Comparison of ENCODE assay signal across 21 mouse cellular contexts in the genomic region with DNA sequence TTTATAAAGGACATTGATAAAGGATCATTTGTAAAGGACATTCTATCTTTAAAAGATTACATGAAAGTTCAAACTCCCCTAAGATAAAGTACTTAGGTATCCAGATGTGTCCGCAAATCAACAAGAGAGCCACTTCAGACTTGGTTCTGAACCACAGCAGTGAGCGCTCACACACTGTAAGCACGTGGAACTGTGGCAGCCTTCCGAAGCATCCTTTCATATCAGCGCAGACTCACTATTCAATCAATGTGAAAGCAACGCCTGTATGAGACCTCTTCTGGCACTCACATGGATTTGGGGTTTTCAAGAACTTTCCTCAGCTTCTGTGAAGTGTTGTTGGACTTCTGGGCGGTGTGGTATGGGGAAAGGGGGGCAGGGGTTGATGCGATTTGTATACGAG.
DNase-seq lines count a peak whose midpoint lies in the region; ATAC-seq and TF ChIP-seq lines count a peak whose summit lies in the region.
"Had no signal": no experiment of that assay in that cellular context is flagged by ENCODE, and none has a peak within 500 bp of the region (broad histone marks: within the 10 kb centered on the region; RNA-seq: fewer than 3 reads in every experiment).

No protein-coding gene starts in this region.

- 62% methylated on average over 9 of the region's 9 CpGs for WGBS in hindbrain, embryonic 16.5 days
- 85% methylated on average over 9 of the region's 9 CpGs for WGBS in hindbrain, embryonic 12.5 days
- 78% methylated on average over 9 of the region's 9 CpGs for WGBS in midbrain, embryonic 16.5 days
- WGBS in midbrain, embryonic 10.5 days: 87% methylated on average over 9 of the region's 9 CpGs
- WGBS in hindbrain, postnatal 0 days: 58% methylated on average over 9 of the region's 9 CpGs
- WGBS in neural tube, embryonic 15.5 days: 37% methylated on average over 9 of the region's 9 CpGs

- no peak overlapping the region for H3K4me3 ChIP-seq in hindbrain, embryonic 16.5 days (ENCODE audit: low read length)
- H3K4me3 ChIP-seq in hindbrain, embryonic 12.5 days: no peak overlapping the region
- H3K4me3 ChIP-seq in midbrain, embryonic 16.5 days (ENCODE audit: low read depth, low read length): no peak overlapping the region
- no peak overlapping the region for H3K4me3 ChIP-seq in midbrain, embryonic 10.5 days
- no peak overlapping the region for H3K4me3 ChIP-seq in hindbrain, postnatal 0 days (ENCODE audit: low read length)
- no peak overlapping the region for H3K4me3 ChIP-seq in neural tube, embryonic 15.5 days (replicated peaks)
- H3K4me3 ChIP-seq: erythroblast, embryonic 14.5 days; heart, embryonic 13.5 days; kidney, embryonic 15.5 days; layer of hippocampus, adult 2 months; liver, embryonic 12.5 days had no signal

- H3K9ac ChIP-seq in hindbrain, embryonic 16.5 days (ENCODE audit: low read depth, low read length): no peak overlapping the region
- no peak overlapping the region for H3K9ac ChIP-seq in hindbrain, embryonic 12.5 days
- H3K9ac ChIP-seq in midbrain, embryonic 16.5 days (ENCODE audit: low read depth, low read length): no peak overlapping the region
- no peak overlapping the region for H3K9ac ChIP-seq in hindbrain, postnatal 0 days (replicated peaks; ENCODE audit: low read length)
- H3K9ac ChIP-seq in neural tube, embryonic 15.5 days (replicated peaks): no peak overlapping the region
- H3K9ac ChIP-seq: forebrain, postnatal 0 days; heart, embryonic 13.5 days; kidney, embryonic 15.5 days; liver, embryonic 12.5 days; liver, postnatal 0 days had no signal

- no peaks in the 10 kb centered on the region; the same call in 1 of the 2 replicates for H3K4me1 ChIP-seq in hindbrain, embryonic 16.5 days (ENCODE audit: control insufficient read depth, insufficient read depth, low read depth, low read length)
- 0 out of 2 replicates have a peak, but pooled peaks cover 5% of the 10 kb centered on the region for H3K4me1 ChIP-seq in hindbrain, embryonic 12.5 days
- H3K4me1 ChIP-seq in midbrain, embryonic 16.5 days (ENCODE audit: control insufficient read depth, insufficient read depth, low read length): peaks cover 7% of the 10 kb centered on the region; the same call in 1 of the 2 replicates
- H3K4me1 ChIP-seq in midbrain, embryonic 10.5 days: no peaks in the 10 kb centered on the region
- no peaks in the 10 kb centered on the region for H3K4me1 ChIP-seq in hindbrain, postnatal 0 days (ENCODE audit: insufficient read depth, low read length)
- H3K4me1 ChIP-seq in neural tube, embryonic 15.5 days: peaks cover 13% of the 10 kb centered on the region
- H3K4me1 ChIP-seq: heart, embryonic 13.5 days; kidney, embryonic 15.5 days; liver, embryonic 12.5 days had no signal

- H3K27ac ChIP-seq in hindbrain, embryonic 16.5 days (ENCODE audit: low read depth, low read length): no peak overlapping the region
- H3K27ac ChIP-seq in hindbrain, embryonic 12.5 days: no peak overlapping the region
- H3K27ac ChIP-seq in midbrain, embryonic 16.5 days (ENCODE audit: low read length): no peak overlapping the region
- H3K27ac ChIP-seq in midbrain, embryonic 10.5 days (replicated peaks): no peak overlapping the region
- H3K27ac ChIP-seq in hindbrain, postnatal 0 days: no peak overlapping the region; the same call in 1 of the 2 replicates
- H3K27ac ChIP-seq in neural tube, embryonic 15.5 days (replicated peaks): peak overlapping the region; percentile 70
- H3K27ac ChIP-seq: heart, embryonic 13.5 days; kidney, embryonic 15.5 days; liver, embryonic 12.5 days had no signal

- H3K27me3 ChIP-seq in hindbrain, embryonic 16.5 days (replicated peaks; ENCODE audit: control insufficient read depth, insufficient read depth, low read length): no peaks in the 10 kb centered on the region
- H3K27me3 ChIP-seq in hindbrain, embryonic 12.5 days: no peaks in the 10 kb centered on the region
- no peaks in the 10 kb centered on the region for H3K27me3 ChIP-seq in midbrain, embryonic 16.5 days (ENCODE audit: control insufficient read depth, insufficient read depth, low read depth, low read length)
- H3K27me3 ChIP-seq in midbrain, embryonic 10.5 days (ENCODE audit: low read depth, poor library complexity, severe bottlenecking): no peaks in the 10 kb centered on the region
- no peaks in the 10 kb centered on the region for H3K27me3 ChIP-seq in hindbrain, postnatal 0 days (ENCODE audit: insufficient read depth, low read length)
- H3K27me3 ChIP-seq in neural tube, embryonic 15.5 days (replicated peaks): no peaks in the 10 kb centered on the region
- H3K27me3 ChIP-seq: heart, embryonic 13.5 days; kidney, embryonic 15.5 days; liver, embryonic 12.5 days had no signal

- no peak for DNase-seq in midbrain, embryonic 10.5 days (ENCODE audit: low spot score)
- DNase-seq in hindbrain, postnatal 0 days (ENCODE audit: low spot score): peak; percentile 15
- no peak for DNase-seq in embryo, embryonic 9.5 days (ENCODE audit: extremely low spot score)
- DNase-seq: adrenal gland, postnatal 25 days; cerebellum, adult 18-20 months; heart, postnatal 10 days; kidney, adult 18-20 months; kidney, postnatal 25 days; liver, postnatal 0 days; right cerebral cortex, postnatal 14 days had no signal

- TF ChIP-seq CTCF in hindbrain, postnatal 0 days (IDR thresholded peaks at IDR 0.05; ENCODE audit: low read depth): no peak

- no peak overlapping the region for H3K4me2 ChIP-seq in hindbrain, embryonic 16.5 days (ENCODE audit: low read length)
- no peak overlapping the region for H3K4me2 ChIP-seq in hindbrain, embryonic 12.5 days (replicated peaks)
- H3K4me2 ChIP-seq in midbrain, embryonic 16.5 days (ENCODE audit: low read length): no peak overlapping the region
- peak overlapping the region; percentile 5; the same call in 1 of the 2 replicates for H3K4me2 ChIP-seq in hindbrain, postnatal 0 days (ENCODE audit: low read depth, low read length)
- peak overlapping the region; percentile 13; the same call in 1 of the 2 replicates for H3K4me2 ChIP-seq in neural tube, embryonic 15.5 days
- H3K4me2 ChIP-seq: heart, embryonic 13.5 days; kidney, embryonic 15.5 days; liver, embryonic 12.5 days; midbrain, embryonic 11.5 days had no signal

- H3K9me3 ChIP-seq in hindbrain, embryonic 16.5 days (ENCODE audit: control insufficient read depth, low read length): no peaks in the 10 kb centered on the region
- no peaks in the 10 kb centered on the region for H3K9me3 ChIP-seq in hindbrain, embryonic 12.5 days (replicated peaks)
- no peaks in the 10 kb centered on the region for H3K9me3 ChIP-seq in midbrain, embryonic 16.5 days (replicated peaks; ENCODE audit: control insufficient read depth, low read length, poor library complexity, severe bottlenecking)
- no peaks in the 10 kb centered on the region for H3K9me3 ChIP-seq in midbrain, embryonic 10.5 days (replicated peaks)
- H3K9me3 ChIP-seq in hindbrain, postnatal 0 days (ENCODE audit: low read length): no peaks in the 10 kb centered on the region
- no peaks in the 10 kb centered on the region for H3K9me3 ChIP-seq in neural tube, embryonic 15.5 days (replicated peaks)
- H3K9me3 ChIP-seq: heart, embryonic 13.5 days; kidney, embryonic 15.5 days; liver, embryonic 12.5 days had no signal

- H3K36me3 ChIP-seq in hindbrain, embryonic 16.5 days (ENCODE audit: control insufficient read depth, insufficient read depth, low read length): no peaks in the 10 kb centered on the region
- no peaks in the 10 kb centered on the region for H3K36me3 ChIP-seq in hindbrain, embryonic 12.5 days
- H3K36me3 ChIP-seq in midbrain, embryonic 16.5 days (ENCODE audit: control insufficient read depth, insufficient read depth, low read length): no peaks in the 10 kb centered on the region
- H3K36me3 ChIP-seq in midbrain, embryonic 10.5 days: no peaks in the 10 kb centered on the region
- H3K36me3 ChIP-seq in hindbrain, postnatal 0 days (ENCODE audit: insufficient read depth, low read length): no peaks in the 10 kb centered on the region
- no peaks in the 10 kb centered on the region for H3K36me3 ChIP-seq in neural tube, embryonic 15.5 days
- H3K36me3 ChIP-seq: heart, embryonic 13.5 days; kidney, embryonic 15.5 days; liver, embryonic 12.5 days had no signal

- 0 out of 2 replicates have a peak, but pooled peaks have one; percentile 15 for ATAC-seq in hindbrain, embryonic 16.5 days
- no peak for ATAC-seq in hindbrain, embryonic 12.5 days (ENCODE audit: low FRiP score)
- ATAC-seq in midbrain, embryonic 16.5 days: 0 out of 2 replicates have a peak, but pooled peaks have one; percentile 48
- ATAC-seq in hindbrain, postnatal 0 days: no peak
- peak; percentile 54 for ATAC-seq in neural tube, embryonic 15.5 days (ENCODE audit: low FRiP score)
- ATAC-seq: liver, embryonic 12.5 days; liver, postnatal 0 days had no signal

Comparison
In these comparisons a context has a peak if more than half of its experiments do, and no peak if none do; other contexts are left out.
1. ATAC-seq: peak in hindbrain, embryonic 16.5 days (single experiment), midbrain, embryonic 16.5 days (single experiment) and neural tube, embryonic 15.5 days (single experiment); none in hindbrain, embryonic 12.5 days (single experiment) and hindbrain, postnatal 0 days (single experiment).
2. H3K4me2 ChIP-seq: peak in hindbrain, postnatal 0 days (single experiment) and neural tube, embryonic 15.5 days (single experiment); none in hindbrain, embryonic 16.5 days (single experiment), hindbrain, embryonic 12.5 days (single experiment) and midbrain, embryonic 16.5 days (single experiment).